Mouse (Mus musculus): ENCODE results near the gene 5530401A14Rik. TPM values are rescaled to one million over a fixed set of nuclear protein-coding genes. Genes with fewer than 3 reads are reported as not detected.

Gene 5530401A14Rik
- polyA plus RNA-seq, 1 experiment from 2014 or later, result not detected

DNA sequence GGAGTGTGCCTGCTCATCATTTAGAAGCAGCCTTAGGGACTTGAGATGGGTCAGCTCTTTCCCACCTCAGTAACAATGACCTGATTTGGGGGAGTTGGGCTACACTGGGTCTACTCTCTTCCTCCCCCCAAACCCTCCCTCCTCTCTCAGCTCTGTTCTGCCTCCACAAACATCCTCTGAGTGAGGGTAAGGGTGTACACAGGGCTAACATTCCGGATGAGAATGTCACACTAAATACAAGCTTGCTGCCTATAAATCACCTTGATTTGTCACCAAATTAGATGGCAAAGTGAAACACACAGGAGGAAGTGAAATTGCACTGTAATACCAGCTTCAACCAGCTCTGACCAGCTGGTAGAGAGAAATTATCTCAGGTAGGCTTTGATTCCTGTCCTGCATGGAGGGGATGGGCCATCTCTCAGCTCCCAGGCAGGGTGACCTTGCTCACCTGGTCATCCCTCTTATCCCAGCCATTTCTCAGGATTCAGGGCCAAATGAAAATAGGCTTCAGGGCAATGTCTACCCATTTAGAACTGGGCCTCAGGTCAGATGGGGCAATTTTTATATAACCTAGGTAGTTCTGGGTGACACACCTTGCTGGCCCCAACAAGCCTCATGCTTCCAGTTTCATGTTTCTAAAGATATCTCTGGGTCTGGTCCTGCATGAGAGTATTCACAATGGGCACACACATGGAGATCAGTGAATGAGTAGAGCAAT is 12.5 kb upstream of the 5530401A14Rik start:
- 26% methylated on average over 1 of the region's 1 CpGs for WGBS
- Histone ChIP-seq H3K4me1 (ENCODE audit: control insufficient read depth, insufficient read depth, low read length) (no peaks in the 10 kb centered on the region), H3K36me3 (ENCODE audit: control insufficient read depth, insufficient read depth, low read length) (no peaks in the 10 kb centered on the region), H3K4me2 (ENCODE audit: low read depth, severe bottlenecking) (no peak overlapping the region), H3K27me3 (ENCODE audit: control insufficient read depth, insufficient read depth, low read length) (no peaks in the 10 kb centered on the region), H3K27ac (replicated peaks; ENCODE audit: low read depth, low read length) (no peak overlapping the region), H3K9me3 (ENCODE audit: control insufficient read depth, low read length) (no peaks in the 10 kb centered on the region), H3K9ac (ENCODE audit: low read length) (no peak overlapping the region), H3K4me3 (ENCODE audit: low read depth, low read length) (no peak overlapping the region)
- DNase-seq (ENCODE audit: low spot score) (no peak), ATAC-seq (ENCODE audit: insufficient number of reproducible peaks, low FRiP score, low TSS enrichment, low read depth) (no peak)

DNA sequence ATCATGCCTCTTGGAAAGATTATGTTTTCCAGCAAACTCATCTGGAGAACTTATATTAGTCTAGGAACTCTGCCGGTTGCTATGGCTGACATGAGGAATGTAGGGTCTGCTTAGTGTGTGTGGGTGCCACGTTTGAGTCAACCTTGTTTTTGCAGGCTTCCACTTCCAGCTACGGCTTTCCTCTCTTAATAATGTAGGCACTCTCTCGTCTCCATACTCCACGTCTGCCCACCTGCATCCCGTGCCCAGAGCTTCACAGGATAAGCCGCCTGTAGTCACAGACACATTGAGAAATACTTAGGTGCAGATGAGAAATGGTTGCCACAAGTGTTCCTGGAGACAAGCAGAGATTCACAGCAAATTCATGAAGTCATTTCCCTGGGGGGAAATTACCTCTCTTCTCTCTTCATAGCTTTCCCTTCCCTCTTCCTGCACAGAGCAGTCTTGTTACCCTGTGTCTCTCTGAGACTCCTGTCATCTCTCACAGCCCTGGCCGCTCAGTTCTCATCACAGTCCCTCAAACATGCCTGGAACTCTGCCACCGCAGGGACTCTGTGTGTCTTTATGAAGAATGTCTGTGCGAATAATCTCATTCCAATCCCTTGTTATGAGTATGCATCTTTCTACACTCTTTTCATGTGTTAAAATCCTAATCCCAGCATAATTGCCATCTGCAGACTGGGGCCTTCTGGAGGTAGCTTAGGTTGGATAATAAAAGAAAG is 5.3 kb downstream of the 5530401A14Rik start:
- H3K4me1 ChIP-seq (ENCODE audit: control insufficient read depth, insufficient read depth, low read length), result peaks cover 4% of the 10 kb centered on the region
- no peak overlapping the region for H3K4me2 ChIP-seq (ENCODE audit: low read depth, severe bottlenecking)
- no peak overlapping the region for H3K9ac ChIP-seq (ENCODE audit: low read length)
- no peaks in the 10 kb centered on the region for H3K9me3 ChIP-seq (ENCODE audit: control insufficient read depth, low read length)
- no peaks in the 10 kb centered on the region for H3K27me3 ChIP-seq (ENCODE audit: control insufficient read depth, insufficient read depth, low read length)
- no peak overlapping the region for H3K4me3 ChIP-seq (ENCODE audit: low read depth, low read length)
- DNase-seq (ENCODE audit: low spot score), result no peak
- no peaks in the 10 kb centered on the region for H3K36me3 ChIP-seq (ENCODE audit: control insufficient read depth, insufficient read depth, low read length)
- WGBS, result 83% methylated on average over 10 of the region's 10 CpGs
- no peak overlapping the region for H3K27ac ChIP-seq (replicated peaks; ENCODE audit: low read depth, low read length)
- no peak for ATAC-seq (ENCODE audit: insufficient number of reproducible peaks, low FRiP score, low TSS enrichment, low read depth)

DNA sequence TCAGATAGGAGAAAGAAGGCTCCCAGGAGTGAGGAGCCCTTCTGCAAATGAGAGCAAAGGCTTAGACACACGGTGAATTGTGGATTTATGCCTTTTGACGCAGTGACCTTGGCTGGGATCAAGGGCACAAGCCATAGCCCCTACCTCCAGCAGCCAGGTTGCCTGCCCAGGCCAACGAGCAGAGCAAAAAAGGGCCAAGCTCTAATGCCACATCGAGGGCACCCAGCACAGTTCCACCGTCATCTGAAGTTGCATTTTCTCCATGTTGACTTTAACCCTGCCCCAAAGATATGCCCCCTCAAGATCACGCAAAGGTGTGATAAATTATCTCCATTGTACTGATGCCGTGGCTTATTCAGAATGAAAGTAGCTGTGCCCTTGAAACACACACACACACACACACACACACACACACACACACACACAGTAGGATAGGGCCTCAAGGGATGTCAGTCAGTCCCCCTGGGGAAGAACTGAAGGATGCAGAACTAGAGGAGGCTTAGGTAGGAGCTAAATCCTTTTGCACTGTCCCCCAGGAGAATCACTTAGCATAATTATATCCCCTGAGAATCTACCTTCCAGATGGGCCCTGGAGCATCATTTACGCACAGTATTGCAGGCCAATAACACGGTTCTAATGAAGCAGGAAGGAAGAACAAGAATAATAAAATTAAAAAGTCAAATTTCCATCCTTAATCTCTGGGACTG is 11.2 kb downstream of the 5530401A14Rik start:
- H3K27me3 ChIP-seq (ENCODE audit: control insufficient read depth, insufficient read depth, low read length), result no peaks in the 10 kb centered on the region
- no peaks in the 10 kb centered on the region for H3K9me3 ChIP-seq (ENCODE audit: control insufficient read depth, low read length)
- H3K4me2 ChIP-seq (ENCODE audit: low read depth, severe bottlenecking), result no peak overlapping the region
- H3K36me3 ChIP-seq (ENCODE audit: control insufficient read depth, insufficient read depth, low read length), result no peaks in the 10 kb centered on the region
- H3K9ac ChIP-seq (ENCODE audit: low read length), result no peak overlapping the region
- H3K4me3 ChIP-seq (ENCODE audit: low read depth, low read length), result no peak overlapping the region
- ATAC-seq (ENCODE audit: insufficient number of reproducible peaks, low FRiP score, low TSS enrichment, low read depth) (no peak), DNase-seq (ENCODE audit: low spot score) (no peak)
- H3K27ac ChIP-seq (replicated peaks; ENCODE audit: low read depth, low read length), result no peak overlapping the region
- no peaks in the 10 kb centered on the region for H3K4me1 ChIP-seq (ENCODE audit: control insufficient read depth, insufficient read depth, low read length)
- WGBS, result 61% methylated on average over 9 of the region's 9 CpGs

DNA sequence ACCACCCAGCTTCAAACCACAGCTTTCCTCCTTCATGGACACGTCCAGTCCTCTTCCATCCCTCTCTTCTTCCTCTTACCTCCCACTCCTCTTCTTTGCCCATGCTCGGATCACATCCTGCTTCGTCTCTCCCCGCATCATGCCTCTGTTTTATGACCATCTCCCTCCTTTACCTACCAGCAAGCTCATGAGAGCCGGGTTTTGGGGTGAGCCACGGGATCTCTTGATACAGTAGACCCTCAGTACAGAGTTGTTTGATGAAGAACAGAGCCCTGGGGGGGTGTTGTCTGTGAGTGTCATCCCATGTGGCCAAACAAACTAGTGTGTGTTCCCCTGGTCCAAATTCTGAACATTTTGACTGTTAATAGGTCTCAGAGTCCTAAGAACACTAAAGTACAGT is 36.0 kb downstream of the 5530401A14Rik start:
- Histone ChIP-seq H3K27ac (replicated peaks; ENCODE audit: low read depth, low read length) (no peak overlapping the region), H3K9ac (ENCODE audit: low read length) (no peak overlapping the region), H3K9me3 (ENCODE audit: control insufficient read depth, low read length) (no peaks in the 10 kb centered on the region), H3K4me1 (ENCODE audit: control insufficient read depth, insufficient read depth, low read length) (0 out of 2 replicates have a peak, but pooled peaks cover 3% of the 10 kb centered on the region), H3K36me3 (ENCODE audit: control insufficient read depth, insufficient read depth, low read length) (no peaks in the 10 kb centered on the region), H3K4me3 (ENCODE audit: low read depth, low read length) (no peak overlapping the region), H3K4me2 (ENCODE audit: low read depth, severe bottlenecking) (no peak overlapping the region), H3K27me3 (ENCODE audit: control insufficient read depth, insufficient read depth, low read length) (no peaks in the 10 kb centered on the region)
- no peak for DNase-seq (ENCODE audit: low spot score)
- WGBS, result 83% methylated on average over 6 of the region's 6 CpGs
- no peak for ATAC-seq (ENCODE audit: insufficient number of reproducible peaks, low FRiP score, low TSS enrichment, low read depth)

DNA sequence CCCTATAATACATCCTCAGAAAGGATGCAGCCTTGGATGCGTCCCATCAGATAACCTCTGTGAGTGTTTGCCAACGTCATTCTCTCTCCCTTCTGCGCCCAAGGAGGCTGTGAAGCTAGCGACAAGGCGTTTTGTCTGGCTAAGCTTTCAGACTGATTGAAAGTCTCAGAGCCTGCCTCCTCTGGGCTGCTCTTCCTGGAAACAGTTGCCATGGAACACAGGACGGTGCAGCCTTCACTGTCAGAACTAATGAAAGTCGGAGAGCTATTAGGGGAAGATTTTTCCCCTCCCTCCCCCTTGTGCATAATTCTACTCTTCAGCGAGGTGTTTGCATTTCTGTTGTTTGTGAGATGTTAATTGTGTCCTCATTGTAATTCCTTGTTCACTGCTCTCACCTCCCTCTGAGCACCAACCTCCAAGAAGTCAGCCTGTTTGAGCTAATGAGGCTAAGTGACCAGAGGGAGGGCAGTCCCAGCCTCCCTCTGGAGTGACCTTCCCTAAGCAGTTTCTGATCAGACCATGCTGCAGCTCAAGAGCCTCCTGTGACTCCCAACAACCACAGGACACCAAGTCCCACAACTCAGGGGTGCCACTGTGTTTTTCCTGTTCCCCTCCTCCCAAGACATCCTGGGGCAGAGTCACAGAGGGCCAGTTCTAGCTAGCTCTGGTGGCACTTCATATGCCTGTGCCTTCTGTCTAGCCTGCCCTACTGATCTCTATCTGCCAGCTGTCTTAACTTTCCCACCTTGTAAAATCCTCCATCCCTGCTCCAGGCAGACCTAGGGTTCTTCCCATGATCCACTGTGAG is 37.3 kb downstream of the 5530401A14Rik start:
- ATAC-seq (ENCODE audit: insufficient number of reproducible peaks, low FRiP score, low TSS enrichment, low read depth), result no peak
- 0 out of 2 replicates have a peak, but pooled peaks cover 3% of the 10 kb centered on the region for H3K4me1 ChIP-seq (ENCODE audit: control insufficient read depth, insufficient read depth, low read length)
- H3K4me3 ChIP-seq (ENCODE audit: low read depth, low read length), result no peak overlapping the region
- H3K27ac ChIP-seq (replicated peaks; ENCODE audit: low read depth, low read length), result no peak overlapping the region
- no peak overlapping the region for H3K4me2 ChIP-seq (ENCODE audit: low read depth, severe bottlenecking)
- no peak overlapping the region for H3K9ac ChIP-seq (ENCODE audit: low read length)
- 8% methylated on average over 8 of the region's 8 CpGs for WGBS
- H3K27me3 ChIP-seq (ENCODE audit: control insufficient read depth, insufficient read depth, low read length), result no peaks in the 10 kb centered on the region
- no peaks in the 10 kb centered on the region for H3K36me3 ChIP-seq (ENCODE audit: control insufficient read depth, insufficient read depth, low read length)
- DNase-seq (ENCODE audit: low spot score), result no peak
- no peaks in the 10 kb centered on the region for H3K9me3 ChIP-seq (ENCODE audit: control insufficient read depth, low read length)

DNA sequence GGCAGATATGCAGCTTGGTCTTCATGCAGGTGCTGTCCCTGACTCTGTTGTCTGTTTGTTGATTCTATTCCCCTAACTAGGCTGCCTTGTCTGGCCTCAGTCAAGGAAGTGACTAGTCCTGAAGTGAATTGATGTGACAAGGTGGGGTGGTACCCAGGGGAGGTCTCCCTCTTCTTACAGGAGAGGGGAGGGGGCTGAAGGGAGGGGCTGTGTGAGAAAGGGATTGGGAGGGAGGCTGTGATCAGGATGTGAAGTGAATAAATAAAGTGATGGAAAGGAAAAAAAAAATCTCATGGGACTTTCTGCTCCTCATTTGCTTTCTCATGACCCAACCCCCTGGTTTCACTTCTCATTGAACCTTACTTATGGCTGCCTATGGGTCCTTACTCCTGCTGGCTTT is 41.8 kb downstream of the 5530401A14Rik start:
- no peak for DNase-seq (ENCODE audit: low spot score)
- H3K9me3 ChIP-seq (ENCODE audit: control insufficient read depth, low read length), result no peaks in the 10 kb centered on the region
- no peak overlapping the region for H3K27ac ChIP-seq (replicated peaks; ENCODE audit: low read depth, low read length)
- H3K4me3 ChIP-seq (ENCODE audit: low read depth, low read length), result no peak overlapping the region
- H3K4me2 ChIP-seq (ENCODE audit: low read depth, severe bottlenecking), result no peak overlapping the region
- H3K27me3 ChIP-seq (ENCODE audit: control insufficient read depth, insufficient read depth, low read length), result no peaks in the 10 kb centered on the region
- H3K9ac ChIP-seq (ENCODE audit: low read length), result no peak overlapping the region
- H3K36me3 ChIP-seq (ENCODE audit: control insufficient read depth, insufficient read depth, low read length), result no peaks in the 10 kb centered on the region
- ATAC-seq (ENCODE audit: insufficient number of reproducible peaks, low FRiP score, low TSS enrichment, low read depth), result no peak
- H3K4me1 ChIP-seq (ENCODE audit: control insufficient read depth, insufficient read depth, low read length), result 0 out of 2 replicates have a peak, but pooled peaks cover 3% of the 10 kb centered on the region

DNA sequence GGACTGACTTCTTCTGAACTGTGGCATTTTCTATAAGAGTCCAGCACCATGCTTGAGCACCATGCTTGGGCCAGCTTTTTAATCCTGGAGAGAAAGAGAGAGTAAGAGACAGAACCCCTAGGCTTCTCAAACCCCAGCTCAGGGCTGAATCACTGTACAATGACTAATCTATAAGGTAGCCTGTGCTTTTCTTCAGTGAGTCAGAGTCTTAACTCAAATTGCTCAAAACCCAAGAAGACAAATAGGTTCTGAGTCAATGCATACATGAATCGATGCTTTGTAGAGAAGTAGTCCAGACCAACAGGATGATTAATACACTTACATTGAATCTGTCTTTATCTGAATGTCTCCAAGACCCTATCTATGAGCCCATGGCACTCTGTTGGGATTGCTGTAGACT is 48.3 kb downstream of the 5530401A14Rik start:
- DNase-seq (ENCODE audit: low spot score) (no peak), ATAC-seq (ENCODE audit: insufficient number of reproducible peaks, low FRiP score, low TSS enrichment, low read depth) (no peak)
- Histone ChIP-seq H3K27ac (replicated peaks; ENCODE audit: low read depth, low read length) (no peak overlapping the region), H3K4me3 (ENCODE audit: low read depth, low read length) (no peak overlapping the region), H3K4me1 (ENCODE audit: control insufficient read depth, insufficient read depth, low read length) (no peaks in the 10 kb centered on the region), H3K36me3 (ENCODE audit: control insufficient read depth, insufficient read depth, low read length) (no peaks in the 10 kb centered on the region), H3K9me3 (ENCODE audit: control insufficient read depth, low read length) (no peaks in the 10 kb centered on the region), H3K4me2 (ENCODE audit: low read depth, severe bottlenecking) (no peak overlapping the region), H3K27me3 (ENCODE audit: control insufficient read depth, insufficient read depth, low read length) (no peaks in the 10 kb centered on the region), H3K9ac (ENCODE audit: low read length) (no peak overlapping the region)
- WGBS, result 90% methylated on average over 1 of the region's 1 CpGs

DNA sequence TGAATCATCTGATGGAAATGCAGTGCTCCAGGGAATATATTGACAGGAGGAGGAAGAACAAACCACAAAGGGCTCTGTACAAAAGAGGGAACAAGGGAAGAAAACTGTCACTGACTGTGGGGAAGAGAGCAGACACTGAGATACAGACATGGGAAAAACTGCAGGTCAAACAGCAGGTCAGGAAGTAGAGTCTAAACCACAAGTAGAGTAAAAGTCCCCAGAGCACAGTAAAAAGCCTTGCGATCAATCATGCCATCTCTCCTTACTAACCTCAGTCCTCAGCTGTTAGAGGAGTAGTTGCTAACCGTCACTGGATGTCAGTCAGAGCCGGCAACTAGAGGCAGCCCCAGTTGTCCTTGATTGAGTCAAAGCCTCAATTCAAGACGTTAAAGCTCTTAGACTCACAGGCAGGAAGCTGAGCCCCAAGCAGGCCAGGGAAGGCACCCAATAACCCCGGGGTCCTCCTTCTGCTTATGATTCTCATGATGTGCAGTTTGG is 49.0 kb downstream of the 5530401A14Rik start:
- Histone ChIP-seq H3K27me3 (ENCODE audit: control insufficient read depth, insufficient read depth, low read length) (no peaks in the 10 kb centered on the region), H3K4me1 (ENCODE audit: control insufficient read depth, insufficient read depth, low read length) (no peaks in the 10 kb centered on the region), H3K27ac (replicated peaks; ENCODE audit: low read depth, low read length) (no peak overlapping the region), H3K4me3 (ENCODE audit: low read depth, low read length) (no peak overlapping the region), H3K36me3 (ENCODE audit: control insufficient read depth, insufficient read depth, low read length) (no peaks in the 10 kb centered on the region), H3K9ac (ENCODE audit: low read length) (no peak overlapping the region), H3K4me2 (ENCODE audit: low read depth, severe bottlenecking) (no peak overlapping the region), H3K9me3 (ENCODE audit: control insufficient read depth, low read length) (no peaks in the 10 kb centered on the region)
- no peak for DNase-seq (ENCODE audit: low spot score)
- ATAC-seq (ENCODE audit: insufficient number of reproducible peaks, low FRiP score, low TSS enrichment, low read depth), result no peak
- WGBS, result 56% methylated on average over 5 of the region's 5 CpGs

Measured in limb, embryonic 11.5 days (tissue).